Mouse (Mus musculus): Measurements from ENCODE around the gene Eif1ad. TPM values are rescaled to one million over a fixed set of nuclear protein-coding genes. Genes with fewer than 3 reads are reported as not detected.

Gene Eif1ad
- polyA plus RNA-seq, 1 experiment from 2014 or later, result 53.9 TPM

DNA sequence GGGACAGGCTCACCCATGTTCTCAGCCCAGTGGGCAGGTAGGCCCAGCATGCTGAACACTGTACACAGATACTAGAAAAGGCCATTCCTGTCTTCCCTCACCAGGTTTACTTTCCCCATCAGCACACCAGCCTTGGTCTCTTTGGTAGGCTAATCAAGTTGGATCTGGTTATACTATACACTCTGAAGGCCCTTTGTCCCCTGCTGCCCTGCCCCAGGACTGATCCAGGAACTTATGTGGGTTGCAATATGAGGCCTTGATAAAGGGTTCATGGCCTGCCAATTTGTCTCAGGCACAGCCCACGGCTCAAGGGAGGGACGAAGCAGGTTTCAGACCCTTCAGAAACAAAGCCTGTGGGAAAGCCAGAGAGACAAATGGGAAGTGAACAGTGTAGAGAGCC lies 12.9 kb upstream of the Eif1ad start:
- Histone ChIP-seq H3K4me1 (replicated peaks) (peaks cover 4% of the 10 kb centered on the region; the same call in 1 of the 2 replicates), H3K9ac (no peak overlapping the region), H3K4me3 (replicated peaks) (no peak overlapping the region), H3K27ac (no peak overlapping the region), H3K27me3 (replicated peaks) (no peaks in the 10 kb centered on the region), H3K4me2 (replicated peaks) (no peak overlapping the region), H3K9me3 (no peaks in the 10 kb centered on the region), H3K36me3 (no peaks in the 10 kb centered on the region)
- WGBS, result 59% methylated on average over 2 of the region's 2 CpGs
- ATAC-seq, result peak; percentile 57

DNA sequence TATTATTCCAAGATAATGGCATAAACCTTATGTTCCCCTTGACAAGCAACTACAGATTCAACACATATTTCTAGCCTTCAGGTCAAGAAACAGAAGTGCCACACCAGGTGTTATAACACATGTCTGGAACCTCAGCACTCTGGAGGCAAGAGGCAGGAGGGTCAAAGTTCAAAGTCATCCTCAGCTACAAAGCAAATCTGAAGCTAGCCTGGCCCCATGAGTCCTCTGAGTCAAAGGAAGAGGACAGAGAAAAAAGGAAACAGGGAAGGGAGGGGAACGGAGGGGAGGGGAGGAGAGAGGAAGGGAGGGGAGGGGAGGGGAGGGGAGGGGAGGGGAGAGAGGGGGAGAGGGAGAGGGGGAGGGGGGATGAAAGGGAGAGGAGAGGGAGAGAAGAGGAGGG lies 10.5 kb upstream of the Eif1ad start:
- H3K27ac ChIP-seq, result peak overlapping the region; percentile 40; the same call in 1 of the 2 replicates
- no peaks in the 10 kb centered on the region for H3K9me3 ChIP-seq
- no peak overlapping the region for H3K9ac ChIP-seq
- H3K4me2 ChIP-seq (replicated peaks), result no peak overlapping the region
- peak; percentile 73 for ATAC-seq
- H3K27me3 ChIP-seq (replicated peaks), result no peaks in the 10 kb centered on the region
- no peaks in the 10 kb centered on the region for H3K36me3 ChIP-seq
- whole genome bisulfite sequencing, result no CpG with 5 or more reads among the region's 1 CpGs
- H3K4me1 ChIP-seq (replicated peaks), result no peaks in the 10 kb centered on the region
- no peak overlapping the region for H3K4me3 ChIP-seq (replicated peaks)

DNA sequence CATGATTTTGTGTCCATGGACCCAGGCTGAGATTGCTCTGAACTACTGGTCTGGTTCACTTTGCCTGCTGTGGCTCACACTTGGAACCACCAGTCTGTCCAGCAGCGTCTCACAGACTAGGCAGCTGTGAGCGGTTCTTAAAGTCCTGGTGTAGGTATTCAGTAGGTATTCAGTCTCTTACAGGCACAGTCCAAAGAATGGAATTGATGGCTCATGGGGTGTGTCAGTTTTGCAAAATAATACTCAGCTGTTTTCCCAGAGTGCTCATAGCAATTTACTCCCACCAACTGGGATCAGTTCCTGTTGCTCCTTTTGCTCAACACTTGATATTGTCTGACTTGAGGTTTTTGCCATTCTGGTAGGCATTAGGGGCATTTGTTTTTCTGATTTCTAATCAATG lies 4.4 kb upstream of the Eif1ad start:
- peaks cover 16% of the 10 kb centered on the region for H3K36me3 ChIP-seq
- H3K27ac ChIP-seq, result no peak overlapping the region
- H3K9ac ChIP-seq, result no peak overlapping the region
- ATAC-seq, result no peak
- H3K4me1 ChIP-seq (replicated peaks), result peaks cover 11% of the 10 kb centered on the region
- no peaks in the 10 kb centered on the region for H3K27me3 ChIP-seq (replicated peaks)
- no peaks in the 10 kb centered on the region for H3K9me3 ChIP-seq
- H3K4me3 ChIP-seq (replicated peaks), result no peak overlapping the region
- 84% methylated on average over 2 of the region's 2 CpGs for WGBS
- H3K4me2 ChIP-seq (replicated peaks), result no peak overlapping the region

DNA sequence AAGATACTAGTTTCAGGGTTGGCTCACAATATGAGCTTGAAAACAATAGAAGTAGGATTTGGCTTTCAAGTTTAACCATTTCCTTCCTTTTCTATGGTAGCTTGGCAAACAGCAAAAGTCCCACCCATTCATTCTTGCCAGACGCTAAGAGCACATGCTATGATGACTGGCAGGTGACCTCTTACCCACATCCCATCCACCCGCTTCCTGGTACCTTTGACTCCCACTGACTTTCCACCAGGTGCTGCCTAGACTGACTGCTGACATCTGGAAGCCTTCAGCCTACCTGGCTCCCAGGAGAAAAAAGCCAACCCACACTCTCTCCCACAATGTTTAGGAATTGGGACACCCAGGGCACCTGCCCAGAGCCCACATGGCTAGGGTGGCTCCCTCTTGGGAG lies 2.4 kb upstream of the Eif1ad start:
- Histone ChIP-seq H3K27me3 (replicated peaks) (no peaks in the 10 kb centered on the region), H3K36me3 (peaks cover 21% of the 10 kb centered on the region), H3K27ac (no peak overlapping the region), H3K4me2 (replicated peaks) (no peak overlapping the region), H3K4me3 (replicated peaks) (no peak overlapping the region), H3K9me3 (no peaks in the 10 kb centered on the region), H3K9ac (no peak overlapping the region), H3K4me1 (replicated peaks) (peaks cover 22% of the 10 kb centered on the region)
- ATAC-seq, result no peak
- WGBS, result 71% methylated on average over 2 of the region's 2 CpGs

DNA sequence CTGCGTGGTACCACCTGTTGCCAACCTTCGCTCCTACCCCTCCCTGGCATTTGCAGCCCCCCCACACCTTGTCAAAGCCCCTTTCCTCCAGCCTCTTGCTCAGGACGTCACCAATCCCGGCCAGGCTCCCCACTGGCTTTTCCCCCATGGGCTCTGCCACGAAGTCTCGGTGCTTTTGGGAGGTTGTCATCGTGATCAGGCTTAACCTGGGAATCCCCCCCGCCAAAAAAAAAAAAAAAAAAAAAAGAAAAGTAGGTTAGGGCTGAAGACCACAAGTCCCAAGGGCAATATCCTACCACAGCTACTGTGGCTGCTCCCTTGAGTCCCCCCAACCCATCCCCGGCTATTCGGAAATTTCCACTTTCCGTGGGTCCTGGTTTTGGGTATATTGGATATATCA lies 790 bp upstream of the Eif1ad start:
- no peaks in the 10 kb centered on the region for H3K9me3 ChIP-seq
- no peak for ATAC-seq
- H3K27me3 ChIP-seq (replicated peaks), result no peaks in the 10 kb centered on the region
- peak overlapping the region; percentile 94 for H3K27ac ChIP-seq
- H3K9ac ChIP-seq, result peak overlapping the region; percentile 76
- whole genome bisulfite sequencing, result 15% methylated on average over 11 of the region's 11 CpGs
- H3K36me3 ChIP-seq, result peaks cover 37% of the 10 kb centered on the region
- peak overlapping the region; percentile 77 for H3K4me3 ChIP-seq (replicated peaks)
- H3K4me2 ChIP-seq (replicated peaks), result peak overlapping the region; percentile 92
- H3K4me1 ChIP-seq (replicated peaks), result peaks cover 22% of the 10 kb centered on the region

DNA sequence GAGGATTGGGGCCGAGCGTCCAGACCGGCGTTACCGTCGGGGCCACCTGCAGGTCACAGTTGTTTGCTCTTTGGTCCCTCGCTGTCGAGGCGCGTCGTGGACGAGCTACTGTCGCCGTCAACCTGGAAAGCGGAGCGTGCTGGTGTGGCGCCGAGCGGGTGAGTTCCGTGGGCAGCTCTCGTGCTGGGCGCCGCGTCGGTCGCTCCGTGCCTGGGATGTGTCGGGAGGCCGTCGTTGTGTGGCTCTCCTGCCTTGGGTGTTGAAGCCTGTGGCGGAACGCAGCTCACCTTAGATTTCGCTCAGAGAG lies 465 bp downstream of the Eif1ad start, which contains the start of gene Banf1:
TSS of gene Banf1 (minus strand) at position 116 of the 307 bp plus-strand sequence.
- H3K9me3 ChIP-seq, result no peaks in the 10 kb centered on the region
- H3K9ac ChIP-seq, result peak within 1 kb of the TSS; percentile 76
- H3K4me1 ChIP-seq (replicated peaks), result peaks cover 22% of the 10 kb centered on the region
- peak within 1 kb of the TSS; percentile 77 for H3K4me3 ChIP-seq (replicated peaks)
- H3K4me2 ChIP-seq (replicated peaks), result peak within 1 kb of the TSS; percentile 92
- no peak; the same call in 1 of the 2 replicates for ATAC-seq
- H3K27ac ChIP-seq, result peak within 1 kb of the TSS; percentile 94
- WGBS, result under 1% methylated on average over 33 of the region's 33 CpGs
- peaks cover 41% of the 10 kb centered on the region for H3K36me3 ChIP-seq
- H3K27me3 ChIP-seq (replicated peaks), result no peaks in the 10 kb centered on the region

DNA sequence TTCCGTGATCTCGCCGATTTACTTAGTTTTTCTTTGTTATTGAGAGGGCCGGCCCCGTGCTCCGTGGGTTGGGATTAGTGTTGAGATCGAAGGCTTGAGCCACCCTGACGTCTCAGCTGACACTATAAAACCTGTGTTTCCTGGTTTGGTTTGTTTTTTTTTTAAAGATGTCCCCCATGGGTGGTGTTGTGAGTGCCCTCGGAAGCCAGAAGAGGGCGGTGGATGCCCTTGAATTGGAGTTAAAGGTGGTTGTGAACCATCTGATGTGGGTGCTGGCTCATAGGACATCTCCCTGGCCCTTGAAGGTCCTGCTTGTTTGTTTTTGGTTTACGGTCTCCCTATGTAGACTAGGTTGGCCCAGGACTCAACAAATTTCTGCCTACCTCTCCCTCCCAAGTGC lies 914 bp downstream of the Eif1ad start:
- peak overlapping the region; percentile 94 for H3K27ac ChIP-seq
- no peaks in the 10 kb centered on the region for H3K9me3 ChIP-seq
- WGBS, result 9% methylated on average over 11 of the region's 11 CpGs
- peak overlapping the region; percentile 77 for H3K4me3 ChIP-seq (replicated peaks)
- peak overlapping the region; percentile 92 for H3K4me2 ChIP-seq (replicated peaks)
- H3K36me3 ChIP-seq, result peaks cover 43% of the 10 kb centered on the region
- peaks cover 22% of the 10 kb centered on the region for H3K4me1 ChIP-seq (replicated peaks)
- ATAC-seq, result no peak
- H3K9ac ChIP-seq, result peak overlapping the region; percentile 76
- H3K27me3 ChIP-seq (replicated peaks), result no peaks in the 10 kb centered on the region

DNA sequence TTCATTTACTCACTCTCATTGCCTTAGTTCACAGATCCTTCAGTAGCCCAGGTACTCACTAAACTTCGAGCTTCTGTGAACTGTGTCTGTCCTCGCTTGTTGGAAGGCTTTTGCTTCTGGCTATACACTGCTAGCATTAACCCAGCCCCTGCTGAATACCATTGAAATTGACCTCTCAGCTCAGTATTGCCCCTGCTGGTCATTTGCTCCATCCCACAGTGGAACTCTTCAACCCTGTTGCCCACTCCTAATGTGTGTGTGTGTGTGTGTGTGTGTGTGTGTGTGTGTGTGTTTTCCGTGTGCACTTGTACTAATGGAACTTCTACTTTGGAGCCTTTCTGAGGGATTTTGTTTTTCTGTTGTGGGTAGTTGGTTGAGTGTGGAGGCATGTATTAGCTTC lies 4.4 kb downstream of the Eif1ad start:
- 82% methylated on average over 3 of the region's 3 CpGs for WGBS
- H3K4me1 ChIP-seq (replicated peaks), result peaks cover 12% of the 10 kb centered on the region
- H3K36me3 ChIP-seq, result peaks cover 38% of the 10 kb centered on the region

DNA sequence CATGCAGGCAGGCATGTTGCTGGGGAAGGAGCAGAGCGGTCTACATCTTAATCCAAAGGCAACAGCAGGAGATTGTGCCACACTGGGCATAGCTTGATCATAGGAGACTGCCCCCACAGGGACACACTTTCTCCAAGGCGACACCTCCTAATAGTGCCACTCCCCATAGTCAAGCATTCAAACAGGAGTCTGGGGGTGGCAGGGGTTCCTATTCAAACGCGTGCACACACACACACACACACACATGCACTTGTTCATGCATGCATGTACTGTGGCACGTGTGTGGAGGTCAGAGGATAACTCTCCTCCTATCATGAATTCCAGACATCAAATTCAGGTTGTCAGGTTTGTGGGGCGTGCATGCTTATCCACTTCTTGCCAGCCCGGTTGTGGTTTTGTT lies 6.2 kb downstream of the Eif1ad start:
- Histone ChIP-seq H3K9ac (no peak overlapping the region), H3K4me1 (replicated peaks) (peaks cover 9% of the 10 kb centered on the region), H3K36me3 (peaks cover 38% of the 10 kb centered on the region), H3K9me3 (no peaks in the 10 kb centered on the region), H3K4me2 (replicated peaks) (no peak overlapping the region), H3K4me3 (replicated peaks) (no peak overlapping the region), H3K27ac (no peak overlapping the region), H3K27me3 (replicated peaks) (no peaks in the 10 kb centered on the region)
- no peak for ATAC-seq
- 91% methylated on average over 7 of the region's 7 CpGs for WGBS

More for the DNA sequence above, 4.4 kb downstream of the Eif1ad start:
- Histone ChIP-seq H3K9ac (no peak overlapping the region), H3K4me2 (replicated peaks) (no peak overlapping the region), H3K27me3 (replicated peaks) (no peaks in the 10 kb centered on the region), H3K4me3 (replicated peaks) (no peak overlapping the region), H3K27ac (no peak overlapping the region), H3K9me3 (no peaks in the 10 kb centered on the region)
- ATAC-seq, result no peak

DNA sequence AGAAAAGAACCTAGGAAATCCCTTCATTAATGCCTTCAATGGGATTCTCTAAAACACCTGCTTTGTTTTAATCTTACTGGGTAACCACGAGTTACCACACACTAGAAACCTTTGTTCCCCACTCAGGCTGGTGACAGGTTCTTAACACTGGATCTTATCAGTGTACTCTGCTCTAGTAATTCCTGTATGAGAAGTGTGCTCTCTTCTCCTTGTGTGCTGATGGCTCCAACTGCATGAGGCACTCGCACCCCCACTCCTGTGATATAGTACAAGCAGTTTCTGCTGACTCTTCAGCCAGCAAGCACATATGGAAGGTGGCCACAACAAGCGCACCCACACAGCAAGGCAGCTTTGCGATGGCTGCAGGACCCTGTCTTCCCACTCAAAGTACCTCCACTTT lies 7.6 kb downstream of the Eif1ad start:
- Histone ChIP-seq H3K36me3 (peaks cover 46% of the 10 kb centered on the region), H3K4me2 (replicated peaks) (no peak overlapping the region), H3K4me3 (replicated peaks) (no peak overlapping the region), H3K27ac (peak overlapping the region; percentile 71), H3K9me3 (no peaks in the 10 kb centered on the region), H3K4me1 (replicated peaks) (no peaks in the 10 kb centered on the region), H3K9ac (no peak overlapping the region), H3K27me3 (replicated peaks) (no peaks in the 10 kb centered on the region)
- WGBS, result 80% methylated on average over 4 of the region's 4 CpGs
- ATAC-seq, result peak; percentile 81

DNA sequence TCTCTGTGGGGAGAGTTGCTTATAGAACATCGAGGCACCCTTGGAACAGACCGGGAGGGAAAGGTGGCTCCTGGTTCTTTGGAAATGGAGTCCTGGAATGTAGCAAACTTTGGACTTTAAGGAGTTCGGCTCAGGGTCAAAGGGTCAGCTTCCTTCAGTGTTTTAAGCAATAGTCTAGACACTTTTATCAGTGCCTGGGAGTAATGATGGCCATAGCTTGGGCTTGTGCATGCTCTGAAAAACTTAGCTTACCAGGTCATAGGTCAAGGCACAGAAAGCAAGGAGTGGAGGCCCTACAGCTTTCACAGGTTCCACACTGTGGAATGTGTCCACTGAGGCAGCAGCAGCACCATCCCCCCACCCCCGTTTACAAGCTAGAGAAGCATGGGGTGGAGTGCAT lies 8.2 kb downstream of the Eif1ad start:
- 51% methylated on average over 4 of the region's 4 CpGs for WGBS
- Histone ChIP-seq H3K36me3 (peaks cover 46% of the 10 kb centered on the region), H3K27ac (peak overlapping the region; percentile 71), H3K9ac (no peak overlapping the region), H3K4me3 (replicated peaks) (no peak overlapping the region), H3K4me2 (replicated peaks) (no peak overlapping the region), H3K4me1 (replicated peaks) (no peaks in the 10 kb centered on the region), H3K9me3 (no peaks in the 10 kb centered on the region), H3K27me3 (replicated peaks) (no peaks in the 10 kb centered on the region)
- peak; percentile 63 for ATAC-seq

DNA sequence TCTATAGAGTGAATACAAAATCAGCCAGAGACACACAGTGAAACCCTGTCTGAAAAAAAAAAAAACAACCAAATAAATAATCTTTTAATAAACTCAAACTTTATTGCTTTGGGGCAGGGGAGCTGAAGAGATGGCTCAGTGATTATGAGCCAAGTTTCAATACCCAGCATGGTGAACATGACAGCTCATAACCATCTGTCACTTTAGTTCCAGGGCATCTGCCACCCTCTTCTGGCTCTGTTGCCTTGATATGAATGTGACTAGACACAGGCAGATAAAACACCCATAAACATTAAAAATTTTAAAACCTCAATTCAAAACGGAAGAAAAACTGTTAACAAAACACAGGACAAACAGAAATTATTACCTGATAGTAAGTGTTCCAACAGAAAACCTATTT lies 10.9 kb downstream of the Eif1ad start:
- WGBS, result 82% methylated on average over 1 of the region's 1 CpGs
- Histone ChIP-seq H3K9me3 (no peaks in the 10 kb centered on the region), H3K27ac (no peak overlapping the region), H3K9ac (no peak overlapping the region), H3K36me3 (peaks cover 52% of the 10 kb centered on the region), H3K4me2 (replicated peaks) (no peak overlapping the region), H3K27me3 (replicated peaks) (no peaks in the 10 kb centered on the region), H3K4me3 (replicated peaks) (no peak overlapping the region), H3K4me1 (replicated peaks) (no peaks in the 10 kb centered on the region)
- ATAC-seq, result no peak

DNA sequence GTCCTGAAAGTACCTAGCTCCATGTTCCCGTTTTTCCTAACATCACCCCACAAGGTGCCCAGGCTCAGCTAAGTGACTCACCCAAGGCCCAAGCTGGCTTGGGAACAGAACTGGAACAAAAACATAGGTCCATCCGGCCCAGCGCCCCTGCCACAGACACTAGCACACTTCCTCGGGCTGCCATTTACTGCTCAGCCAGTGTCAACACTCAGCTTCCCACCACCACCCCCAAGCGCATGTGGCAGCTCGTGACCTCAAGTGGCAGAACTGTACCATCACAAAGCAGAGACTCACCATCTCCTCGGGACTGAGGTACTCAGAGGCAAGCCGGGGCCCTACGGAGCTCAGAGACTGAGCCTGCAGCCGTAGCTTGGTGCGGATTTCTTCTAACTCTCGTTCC lies 16.8 kb downstream of the Eif1ad start:
- ATAC-seq, result no peak

More for the DNA sequence above, 16.8 kb downstream of the Eif1ad start:
- Histone ChIP-seq H3K9me3 (no peaks in the 10 kb centered on the region), H3K36me3 (peaks cover 67% of the 10 kb centered on the region), H3K27me3 (replicated peaks) (no peaks in the 10 kb centered on the region), H3K4me2 (replicated peaks) (no peak overlapping the region), H3K4me3 (replicated peaks) (no peak overlapping the region), H3K27ac (no peak overlapping the region), H3K9ac (no peak overlapping the region), H3K4me1 (replicated peaks) (peaks cover 16% of the 10 kb centered on the region)
- 94% methylated on average over 12 of the region's 12 CpGs for WGBS
